Mouse (Mus musculus) gastrocnemius, postnatal 10 days (tissue): ENCODE measurements around the gene Gpr135. TPM values are rescaled to one million over a fixed set of nuclear protein-coding genes. Genes with fewer than 3 reads are reported as not detected.
A peak's percentile ranks its signal among the peaks of the same experiment; 100 is the strongest.
"Not testable (repeated sequence)": the region's sequence is repeated elsewhere in the genome, so short reads cannot be mapped to it uniquely, and the experiment has no call there.

ENCODE experiments used
- DNase-seq: peaks from one replicate; pipeline ENCODE4 v3.0.0; 2021; ENCODE audit warnings: mixed read lengths
- total RNA-seq, 2 experiments: library from RNA; stranded (reverse); gene quantifications; 2 replicates each; pipeline ENCODE4 v1.2.3; 2021

Gpr135 gene
- total RNA-seq, 2 experiments from 2014 or later = 0.47 to 0.90 TPM

DNA sequence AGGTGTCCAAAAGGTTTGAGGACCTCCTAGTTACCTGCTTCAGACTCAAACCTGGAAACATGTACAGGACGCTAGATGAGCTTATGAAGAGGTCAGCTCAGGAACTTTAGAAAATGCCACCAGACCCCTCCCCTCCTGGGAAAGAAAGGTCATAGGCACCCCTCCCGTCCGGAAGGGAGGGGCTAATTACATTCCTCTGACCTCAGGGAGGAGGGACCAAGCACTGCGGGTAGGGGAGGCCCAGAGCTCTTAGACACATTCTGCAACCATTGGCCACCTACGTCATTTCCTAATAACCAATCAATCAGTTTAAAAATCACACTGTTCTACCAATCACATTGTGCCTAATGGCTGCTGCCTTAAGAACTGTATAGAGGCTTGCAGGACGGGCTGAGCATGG is 18.4 kb downstream of the Gpr135 start:
- DNase-seq = no peak

DNA sequence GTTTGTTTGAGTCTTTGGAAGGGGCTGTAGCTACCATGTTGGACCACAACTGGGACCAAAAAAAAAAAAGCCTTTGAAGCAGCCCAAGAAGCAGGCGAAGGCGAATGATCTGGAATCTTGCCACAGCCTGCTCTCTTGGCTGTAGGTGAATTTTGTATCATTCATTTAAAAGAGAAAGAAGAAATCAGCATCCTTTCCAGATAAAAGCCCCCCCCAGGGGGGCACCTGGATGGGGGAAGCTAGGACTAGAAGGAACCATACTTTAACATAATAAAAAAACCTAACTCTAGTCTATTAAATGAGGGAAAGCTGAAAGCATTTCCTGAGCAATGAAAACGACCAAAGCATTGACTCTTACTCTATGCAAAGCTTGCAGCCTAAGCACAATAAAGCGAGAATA is 20.1 kb downstream of the Gpr135 start:
- DNase-seq = no peak

GRCm38 (mm10) chr12:72050156-72050555 is 20.8 kb downstream of the Gpr135 start:
- DNase-seq = not testable (repeated sequence)

- DNase-seq = no peak
These were observed 23.4 kb downstream of the Gpr135 start for GRCm38 (mm10) chr12:72047513-72047912.

GRCm38 (mm10) chr12:72041238-72041637 is 29.7 kb downstream of the Gpr135 start:
- no peak for DNase-seq

GRCm38 (mm10) chr12:72039501-72039900 is 31.4 kb downstream of the Gpr135 start:
- DNase-seq = no peak

- no peak for DNase-seq
These were observed 32.1 kb downstream of the Gpr135 start for GRCm38 (mm10) chr12:72038866-72039265.

DNA sequence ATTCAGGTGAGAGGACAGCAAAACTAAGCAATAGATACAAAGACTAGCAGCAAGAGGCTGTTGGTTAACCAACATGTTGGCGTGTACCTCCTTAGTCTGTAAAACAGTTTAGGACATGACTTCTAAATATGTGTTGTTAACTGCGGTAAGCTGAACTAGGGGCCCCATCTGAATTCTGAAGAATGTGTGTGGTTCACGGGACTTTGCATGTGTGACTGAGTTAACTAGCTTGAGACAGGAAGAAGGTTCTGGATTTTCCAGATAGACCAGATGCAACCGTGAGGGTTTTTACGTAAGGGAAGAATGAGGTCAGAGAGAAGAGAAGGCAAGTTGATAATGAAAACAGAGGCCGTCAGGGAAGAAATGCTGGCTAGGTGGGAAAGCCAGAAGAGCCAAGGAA is 33.9 kb downstream of the Gpr135 start:
- no peak for DNase-seq

DNA sequence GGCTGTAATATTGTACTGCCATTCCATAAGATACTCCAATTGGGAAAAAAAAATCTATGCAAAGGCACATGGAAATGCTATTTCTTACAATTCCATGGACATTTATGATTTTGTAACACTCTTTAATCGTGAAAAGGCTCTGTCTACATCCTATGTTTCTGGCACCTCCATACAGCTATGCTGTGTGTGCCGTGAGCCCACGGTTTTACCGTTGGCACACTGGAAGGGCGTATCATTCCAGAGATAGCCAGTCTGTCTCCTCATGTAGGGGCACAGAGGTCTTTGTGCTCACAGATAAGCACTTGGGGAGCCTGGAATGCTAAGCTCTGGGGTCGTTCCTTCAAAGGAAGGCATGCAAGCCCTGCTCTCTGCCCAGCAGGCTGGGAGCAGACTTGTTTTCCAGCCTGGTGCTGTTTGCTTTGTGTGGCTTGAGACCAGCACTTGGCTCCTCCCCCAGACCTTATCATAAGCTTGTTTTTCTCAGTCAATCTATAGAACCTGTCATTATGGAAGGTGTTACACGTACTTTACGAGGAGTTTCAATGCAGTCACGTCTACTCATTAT is 34.7 kb downstream of the Gpr135 start:
- DNase-seq = no peak

- DNase-seq = peak; percentile 20
These were observed 39.1 kb downstream of the Gpr135 start for GRCm38 (mm10) chr12:72031794-72032193.

GRCm38 (mm10) chr12:72031171-72031570 is 39.8 kb downstream of the Gpr135 start:
- DNase-seq = peak; percentile 29

DNA sequence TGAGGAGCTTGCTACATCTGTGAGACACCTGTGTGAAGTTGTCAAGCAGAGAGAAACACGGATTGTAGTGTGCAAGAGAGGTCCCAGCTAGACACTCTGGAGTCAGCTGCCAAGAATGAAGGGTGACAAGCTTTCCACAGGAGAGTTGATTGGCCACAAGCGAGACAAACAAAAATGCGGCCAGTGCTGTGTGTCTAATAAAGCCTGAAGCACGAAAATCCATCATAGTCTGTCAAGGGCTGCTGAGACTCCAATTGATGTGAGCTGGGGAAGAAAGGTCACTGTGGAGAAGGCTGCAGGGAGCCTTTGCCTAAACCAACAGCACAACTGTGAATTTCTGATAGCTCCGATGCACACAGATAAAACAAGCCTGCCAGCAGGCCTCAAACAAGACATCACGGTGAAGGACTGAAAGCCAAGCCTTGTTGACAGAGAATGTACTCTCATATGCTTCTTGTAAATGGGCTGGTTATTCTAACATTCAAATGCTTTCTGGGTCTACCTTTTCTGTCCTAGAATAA is 45.6 kb downstream of the Gpr135 start:
- DNase-seq = no peak

DNA sequence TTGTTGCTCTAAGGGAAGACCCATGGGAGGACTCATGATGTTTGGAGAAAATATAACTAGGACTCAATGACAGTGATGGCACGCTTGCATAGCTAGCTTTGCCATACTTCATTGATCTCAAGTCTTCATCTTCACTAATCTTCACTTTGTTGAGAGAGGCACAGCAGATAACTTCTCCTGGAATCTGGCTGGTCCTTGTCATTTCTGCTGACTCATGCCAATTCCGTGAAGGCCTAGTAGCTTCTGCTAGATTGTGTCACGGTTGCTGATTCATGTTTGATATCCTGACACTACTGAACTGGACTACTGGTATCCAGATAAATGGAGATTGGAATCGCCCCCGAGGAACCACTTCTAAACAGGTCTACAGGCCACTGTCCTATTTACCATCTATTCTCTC is 47.4 kb downstream of the Gpr135 start:
- no peak for DNase-seq

DNA sequence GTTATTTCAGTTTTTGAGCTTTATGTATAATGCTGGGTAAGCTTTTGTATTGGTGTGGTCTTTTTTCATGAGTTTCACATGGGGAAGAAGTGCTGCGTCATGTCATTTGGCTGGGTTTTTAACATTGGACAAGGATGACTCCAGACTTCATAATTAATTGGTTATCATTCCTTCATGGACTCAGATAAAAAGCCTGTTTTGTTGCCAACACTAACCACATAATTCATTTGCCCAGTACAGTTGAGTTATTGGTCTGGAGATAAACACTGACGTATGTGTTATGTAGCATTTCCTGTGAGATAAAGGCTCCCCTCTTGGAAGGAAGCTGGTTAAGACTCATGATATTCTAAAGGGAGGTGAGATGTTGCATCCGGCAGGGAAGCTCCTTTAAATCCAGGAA is 48.1 kb downstream of the Gpr135 start:
- no peak for DNase-seq

DNA sequence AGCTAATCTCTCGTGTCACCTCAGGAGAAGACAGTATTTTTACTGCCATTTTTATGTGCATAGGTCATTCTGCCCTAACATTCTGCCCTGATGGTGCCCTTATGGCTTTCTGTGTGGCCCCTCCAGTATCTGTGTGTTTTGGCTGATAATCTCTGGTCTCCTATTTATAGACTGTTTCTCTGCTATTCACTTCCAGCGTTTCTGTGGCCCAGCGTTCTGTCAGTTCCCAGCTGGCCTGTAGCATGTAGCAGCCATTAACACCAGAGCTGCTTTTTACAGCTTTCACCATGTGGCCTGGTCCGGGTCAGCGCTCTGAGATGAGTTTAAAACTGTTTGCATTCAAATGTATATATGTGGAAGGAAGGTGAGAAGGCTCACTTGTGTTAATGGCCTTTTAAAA is 49.4 kb downstream of the Gpr135 start:
- no peak for DNase-seq

- DNase-seq = no peak
These were observed 50.6 kb downstream of the Gpr135 start for GRCm38 (mm10) chr12:72020285-72020684.

Other genes with a start within 250 kb of the Gpr135 start
- 10 to 100 TPM; 18.2 to 23.6 TPM for gene Daam1, start 240.0 kb downstream of the Gpr135 start, total RNA-seq
- gene L3hypdh, start 14.3 kb upstream of the Gpr135 start, total RNA-seq = 1 to 10 TPM; 4.5 to 4.9 TPM
- gene Jkamp, start 14.5 kb upstream of the Gpr135 start, total RNA-seq = 10 to 100 TPM; 18.3 to 20.9 TPM
- gene Ccdc175, start 113.9 kb upstream of the Gpr135 start, total RNA-seq = not detected